Mouse (Mus musculus): ENCODE data around the gene Dennd5a. TPM values are rescaled to one million over a fixed set of nuclear protein-coding genes. Genes with fewer than 3 reads are reported as not detected.

Dennd5a gene
- total and polyA plus RNA-seq, 2 experiments from 2014 or later: 29.3 to 191 TPM

- ATAC-seq: no peak
- no peaks in the 10 kb centered on the region for H3K27me3 ChIP-seq (ENCODE audit: insufficient read depth, low read length)
- H3K4me3 ChIP-seq (ENCODE audit: low read length): no peak overlapping the region
- H3K4me1 ChIP-seq (ENCODE audit: insufficient read depth, low read length): no peaks in the 10 kb centered on the region
- no peak overlapping the region for H3K9ac ChIP-seq (replicated peaks; ENCODE audit: low read length)
- TF ChIP-seq CTCF (IDR thresholded peaks at IDR 0.05; ENCODE audit: low read depth): no peak
- WGBS: 22% methylated on average over 8 of the region's 8 CpGs
- H3K27ac ChIP-seq: 0 out of 2 replicates have a peak overlapping the region, but pooled peaks have one; percentile 1
- H3K9me3 ChIP-seq (ENCODE audit: low read length): no peaks in the 10 kb centered on the region
- no peak overlapping the region for H3K4me2 ChIP-seq (ENCODE audit: low read depth, low read length)
- no peak for DNase-seq (ENCODE audit: low spot score)
- H3K36me3 ChIP-seq (ENCODE audit: insufficient read depth, low read length): no peaks in the 10 kb centered on the region
Observed at GRCm38 (mm10) chr7:109849750-109850434, 110.4 kb downstream of the Dennd5a start.

GRCm38 (mm10) chr7:109848867-109849733 is 111.2 kb downstream of the Dennd5a start:
- 29% methylated on average over 11 of the region's 11 CpGs for WGBS
- Histone ChIP-seq H3K36me3 (ENCODE audit: insufficient read depth, low read length) (no peaks in the 10 kb centered on the region), H3K9ac (replicated peaks; ENCODE audit: low read length) (no peak overlapping the region), H3K27me3 (ENCODE audit: insufficient read depth, low read length) (no peaks in the 10 kb centered on the region), H3K27ac (0 out of 2 replicates have a peak overlapping the region, but pooled peaks have one; percentile 1), H3K4me1 (ENCODE audit: insufficient read depth, low read length) (no peaks in the 10 kb centered on the region), H3K9me3 (ENCODE audit: low read length) (no peaks in the 10 kb centered on the region), H3K4me3 (ENCODE audit: low read length) (no peak overlapping the region), H3K4me2 (ENCODE audit: low read depth, low read length) (no peak overlapping the region)
- no peak for TF ChIP-seq CTCF (IDR thresholded peaks at IDR 0.05; ENCODE audit: low read depth)
- DNase-seq (ENCODE audit: low spot score) (peak; percentile 62), ATAC-seq (peak; percentile 87)

- no peaks in the 10 kb centered on the region for H3K27me3 ChIP-seq (ENCODE audit: insufficient read depth, low read length)
- no peak overlapping the region for H3K4me3 ChIP-seq (ENCODE audit: low read length)
- no peak for TF ChIP-seq CTCF (IDR thresholded peaks at IDR 0.05; ENCODE audit: low read depth)
- H3K9ac ChIP-seq (replicated peaks; ENCODE audit: low read length): no peak overlapping the region
- no peaks in the 10 kb centered on the region for H3K9me3 ChIP-seq (ENCODE audit: low read length)
- DNase-seq (ENCODE audit: low spot score): no peak
- ATAC-seq: no peak
- 89% methylated on average over 6 of the region's 6 CpGs for WGBS
- H3K36me3 ChIP-seq (ENCODE audit: insufficient read depth, low read length): no peaks in the 10 kb centered on the region
- H3K4me1 ChIP-seq (ENCODE audit: insufficient read depth, low read length): peaks cover 14% of the 10 kb centered on the region; the same call in 1 of the 2 replicates
- H3K27ac ChIP-seq: no peak overlapping the region
- no peak overlapping the region for H3K4me2 ChIP-seq (ENCODE audit: low read depth, low read length)
Observed at GRCm38 (mm10) chr7:109844100-109844499, 116.2 kb downstream of the Dennd5a start.

Other genes starting within 250 kb of the Dennd5a start
- gene BC051019, start 236.6 kb downstream of the Dennd5a start, total RNA-seq (2014; rRNA removed): 0.68 TPM in 1 of 2 replicates, not detected in the other
- gene BC051019, start 236.6 kb downstream of the Dennd5a start, polyA plus RNA-seq (2015; fragmentation: Nextera tagmentation; extraction: Ambion mirVana): 0.63 and 0.67 TPM in 2 replicates
- gene Ascl3, start 228.7 kb downstream of the Dennd5a start, total RNA-seq (2014; rRNA removed): not detected in 2 replicates
- gene Ascl3, start 228.7 kb downstream of the Dennd5a start, polyA plus RNA-seq (2015; fragmentation: Nextera tagmentation; extraction: Ambion mirVana): 0.44 TPM in 1 of 2 replicates, not detected in the other
- gene Tmem9b, start 207.6 kb downstream of the Dennd5a start, total RNA-seq (2014; rRNA removed): 224 and 308 TPM in 2 replicates
- gene Tmem9b, start 207.6 kb downstream of the Dennd5a start, polyA plus RNA-seq (2015; fragmentation: Nextera tagmentation; extraction: Ambion mirVana): 159 and 163 TPM in 2 replicates
- 24.4 and 25.9 TPM in 2 replicates for gene Nrip3, start 178.4 kb downstream of the Dennd5a start, total RNA-seq (2014; rRNA removed)
- gene Nrip3, start 178.4 kb downstream of the Dennd5a start, polyA plus RNA-seq (2015; fragmentation: Nextera tagmentation; extraction: Ambion mirVana): 24.4 and 25.0 TPM in 2 replicates
- 6.6 and 8.2 TPM in 2 replicates for gene Scube2, start 94.8 kb downstream of the Dennd5a start, total RNA-seq (2014; rRNA removed)
- gene Scube2, start 94.8 kb downstream of the Dennd5a start, polyA plus RNA-seq (2015; fragmentation: Nextera tagmentation; extraction: Ambion mirVana): 3.7 and 4.1 TPM in 2 replicates
- gene Tmem41b, start 26.5 kb upstream of the Dennd5a start, total RNA-seq (2014; rRNA removed): 56.9 and 59.0 TPM in 2 replicates
- gene Tmem41b, start 26.5 kb upstream of the Dennd5a start, polyA plus RNA-seq (2015; fragmentation: Nextera tagmentation; extraction: Ambion mirVana): 58.7 and 59.6 TPM in 2 replicates
- gene Ipo7, start 57.8 kb upstream of the Dennd5a start, total RNA-seq (2014; rRNA removed): 75.4 and 87.0 TPM in 2 replicates
- 27.7 and 28.0 TPM in 2 replicates for gene Ipo7, start 57.8 kb upstream of the Dennd5a start, polyA plus RNA-seq (2015; fragmentation: Nextera tagmentation; extraction: Ambion mirVana)
- gene Zfp143, start 100.7 kb upstream of the Dennd5a start, total RNA-seq (2014; rRNA removed): 12.3 and 17.1 TPM in 2 replicates
- gene Zfp143, start 100.7 kb upstream of the Dennd5a start, polyA plus RNA-seq (2015; fragmentation: Nextera tagmentation; extraction: Ambion mirVana): 6.2 and 7.1 TPM in 2 replicates
- gene Wee1, start 161.6 kb upstream of the Dennd5a start, total RNA-seq (2014; rRNA removed): 8.2 and 11.0 TPM in 2 replicates
- gene Wee1, start 161.6 kb upstream of the Dennd5a start, polyA plus RNA-seq (2015; fragmentation: Nextera tagmentation; extraction: Ambion mirVana): 5.6 and 6.2 TPM in 2 replicates

Measured in hindbrain, postnatal 0 days (tissue).